Mouse (Mus musculus): ENCODE data around the gene Ptprcap. TPM values are rescaled to one million over a fixed set of nuclear protein-coding genes. Genes with fewer than 3 reads are reported as not detected.

Ptprcap gene
- polyA plus RNA-seq, 1 experiment from 2014 or later = 0.24 TPM

DNA sequence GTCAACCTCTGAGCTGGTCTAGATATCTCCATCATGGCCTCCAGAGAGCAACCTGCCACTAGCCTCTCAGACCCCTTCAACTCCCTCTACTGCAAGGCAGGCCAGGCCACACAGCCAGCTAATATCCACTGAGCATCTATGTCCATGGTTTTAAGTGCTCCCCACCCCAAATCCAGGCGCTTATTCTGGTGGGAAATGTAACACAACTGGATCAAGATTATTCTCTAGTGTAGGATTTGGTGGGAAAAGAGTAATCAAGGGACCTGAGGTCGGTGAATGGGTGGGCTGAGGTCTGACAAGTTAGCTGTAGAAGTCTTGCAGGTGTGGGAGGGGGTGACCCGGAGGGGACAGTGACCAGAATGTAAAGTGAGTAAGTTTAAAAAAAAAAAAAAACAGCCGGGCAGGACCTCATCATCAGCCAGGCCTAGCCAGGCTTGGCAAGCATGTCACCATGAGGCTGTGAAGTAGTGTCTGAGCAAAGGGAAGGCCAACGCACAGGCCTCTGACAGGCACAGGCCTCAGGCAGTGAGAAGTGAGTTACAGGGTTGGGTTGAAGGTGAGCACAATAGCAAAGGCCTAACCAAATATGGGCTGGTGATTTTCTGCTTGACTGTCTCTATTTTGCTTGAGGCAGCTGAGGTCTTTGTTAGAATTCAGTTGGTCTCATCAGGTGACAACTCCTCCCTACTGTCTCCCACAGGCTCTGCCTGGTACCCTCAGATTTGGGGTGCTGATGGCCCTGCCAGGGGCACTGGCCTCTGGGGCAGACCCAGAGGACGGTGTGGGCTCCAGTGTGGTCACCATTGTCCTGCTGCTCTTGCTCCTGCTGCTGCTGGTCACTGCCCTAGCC lies 2.0 kb downstream of the Ptprcap start:
- WGBS = 63% methylated on average over 6 of the region's 6 CpGs
- Histone ChIP-seq H3K36me3 (ENCODE audit: control insufficient read depth, insufficient read depth, low read length) (peaks cover 76% of the 10 kb centered on the region), H3K4me1 (ENCODE audit: control insufficient read depth, insufficient read depth, low read length) (no peaks in the 10 kb centered on the region), H3K4me3 (ENCODE audit: low read depth, low read length) (no peak overlapping the region), H3K4me2 (ENCODE audit: low read length) (no peak overlapping the region), H3K9me3 (replicated peaks; ENCODE audit: control insufficient read depth, low read length) (no peaks in the 10 kb centered on the region), H3K9ac (ENCODE audit: low read length) (no peak overlapping the region), H3K27me3 (replicated peaks; ENCODE audit: control insufficient read depth, insufficient read depth, low read length) (no peaks in the 10 kb centered on the region), H3K27ac (ENCODE audit: low read depth, low read length) (no peak overlapping the region)
- ATAC-seq (no peak), DNase-seq (ENCODE audit: low spot score) (no peak)

- ATAC-seq = no peak
- Histone ChIP-seq H3K9ac (ENCODE audit: low read length) (no peak overlapping the region), H3K4me3 (ENCODE audit: low read depth, low read length) (no peak overlapping the region), H3K4me2 (ENCODE audit: low read length) (no peak overlapping the region), H3K27ac (ENCODE audit: low read depth, low read length) (no peak overlapping the region), H3K4me1 (ENCODE audit: control insufficient read depth, insufficient read depth, low read length) (no peaks in the 10 kb centered on the region), H3K9me3 (replicated peaks; ENCODE audit: control insufficient read depth, low read length) (no peaks in the 10 kb centered on the region), H3K27me3 (replicated peaks; ENCODE audit: control insufficient read depth, insufficient read depth, low read length) (no peaks in the 10 kb centered on the region), H3K36me3 (ENCODE audit: control insufficient read depth, insufficient read depth, low read length) (peaks cover 75% of the 10 kb centered on the region)
- no peak for DNase-seq (ENCODE audit: low spot score)
- 72% methylated on average over 20 of the region's 20 CpGs for WGBS
These were observed 2.7 kb downstream of the Ptprcap start for GRCm38 (mm10) chr19:4156073-4156579.

GRCm38 (mm10) chr19:4156771-4157170 lies 3.4 kb downstream of the Ptprcap start:
- Histone ChIP-seq H3K4me3 (ENCODE audit: low read depth, low read length) (no peak overlapping the region), H3K27me3 (replicated peaks; ENCODE audit: control insufficient read depth, insufficient read depth, low read length) (no peaks in the 10 kb centered on the region), H3K27ac (ENCODE audit: low read depth, low read length) (no peak overlapping the region), H3K4me2 (ENCODE audit: low read length) (no peak overlapping the region), H3K4me1 (ENCODE audit: control insufficient read depth, insufficient read depth, low read length) (no peaks in the 10 kb centered on the region), H3K9me3 (replicated peaks; ENCODE audit: control insufficient read depth, low read length) (no peaks in the 10 kb centered on the region), H3K36me3 (ENCODE audit: control insufficient read depth, insufficient read depth, low read length) (peaks cover 74% of the 10 kb centered on the region), H3K9ac (ENCODE audit: low read length) (no peak overlapping the region)
- DNase-seq (ENCODE audit: low spot score) (no peak), ATAC-seq (no peak)
- WGBS = 88% methylated on average over 12 of the region's 12 CpGs

- WGBS = 95% methylated on average over 8 of the region's 8 CpGs
- H3K36me3 ChIP-seq (ENCODE audit: control insufficient read depth, insufficient read depth, low read length) = peaks cover 56% of the 10 kb centered on the region
These were observed 5.6 kb downstream of the Ptprcap start for GRCm38 (mm10) chr19:4159049-4159448.

GRCm38 (mm10) chr19:4162646-4163542 lies 9.5 kb downstream of the Ptprcap start, which contains the start of gene Rps6kb2:
TSS of gene Rps6kb2 (minus strand) at chr19:4163354.
- H3K27me3 ChIP-seq (replicated peaks; ENCODE audit: control insufficient read depth, insufficient read depth, low read length) = no peaks in the 10 kb centered on the region
- H3K4me3 ChIP-seq (ENCODE audit: low read depth, low read length) = peak within 1 kb of the TSS; percentile 68
- peak within 1 kb of the TSS; percentile 80 for H3K27ac ChIP-seq (ENCODE audit: low read depth, low read length)
- WGBS = 6% methylated on average over 42 of the region's 42 CpGs
- H3K36me3 ChIP-seq (ENCODE audit: control insufficient read depth, insufficient read depth, low read length) = peaks cover 31% of the 10 kb centered on the region
- H3K9ac ChIP-seq (ENCODE audit: low read length) = peak within 1 kb of the TSS; percentile 74
- DNase-seq (ENCODE audit: low spot score) = peak; percentile 99
- peak; percentile 95 for ATAC-seq
- H3K4me2 ChIP-seq (ENCODE audit: low read length) = peak within 1 kb of the TSS; percentile 97
- peaks cover 10% of the 10 kb centered on the region for H3K4me1 ChIP-seq (ENCODE audit: control insufficient read depth, insufficient read depth, low read length)
- no peaks in the 10 kb centered on the region for H3K9me3 ChIP-seq (replicated peaks; ENCODE audit: control insufficient read depth, low read length)

More at GRCm38 (mm10) chr19:4159049-4159448, 5.6 kb downstream of the Ptprcap start:
- no peak overlapping the region for H3K4me3 ChIP-seq (ENCODE audit: low read depth, low read length)
- H3K27me3 ChIP-seq (replicated peaks; ENCODE audit: control insufficient read depth, insufficient read depth, low read length) = no peaks in the 10 kb centered on the region
- no peak overlapping the region for H3K4me2 ChIP-seq (ENCODE audit: low read length)
- no peaks in the 10 kb centered on the region for H3K9me3 ChIP-seq (replicated peaks; ENCODE audit: control insufficient read depth, low read length)
- no peak overlapping the region for H3K9ac ChIP-seq (ENCODE audit: low read length)
- peaks cover 10% of the 10 kb centered on the region for H3K4me1 ChIP-seq (ENCODE audit: control insufficient read depth, insufficient read depth, low read length)
- no peak for ATAC-seq
- DNase-seq (ENCODE audit: low spot score) = no peak
- H3K27ac ChIP-seq (ENCODE audit: low read depth, low read length) = no peak overlapping the region

DNA sequence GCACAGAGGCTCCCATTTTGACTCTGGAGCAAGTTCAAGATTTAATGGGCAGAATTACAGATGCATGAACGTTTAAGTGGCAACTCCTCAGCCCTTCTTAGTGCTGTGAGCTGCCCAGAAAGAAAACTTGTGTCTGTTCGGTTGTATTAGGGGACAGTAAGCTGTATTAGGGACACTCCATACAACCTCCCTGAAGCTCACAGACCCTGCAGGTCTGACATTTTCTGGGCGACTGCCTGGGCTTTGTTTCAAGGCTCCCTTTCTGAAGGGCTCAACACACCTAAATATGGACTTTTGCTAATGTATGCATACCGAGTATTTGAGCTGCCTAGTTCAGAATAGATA lies 10.1 kb downstream of the Ptprcap start:
- Histone ChIP-seq H3K27me3 (replicated peaks; ENCODE audit: control insufficient read depth, insufficient read depth, low read length) (no peaks in the 10 kb centered on the region), H3K4me1 (ENCODE audit: control insufficient read depth, insufficient read depth, low read length) (peaks cover 10% of the 10 kb centered on the region), H3K4me2 (ENCODE audit: low read length) (peak overlapping the region; percentile 97), H3K4me3 (ENCODE audit: low read depth, low read length) (peak overlapping the region; percentile 68), H3K9ac (ENCODE audit: low read length) (peak overlapping the region; percentile 74), H3K36me3 (ENCODE audit: control insufficient read depth, insufficient read depth, low read length) (peaks cover 25% of the 10 kb centered on the region), H3K27ac (ENCODE audit: low read depth, low read length) (peak overlapping the region; percentile 80), H3K9me3 (replicated peaks; ENCODE audit: control insufficient read depth, low read length) (no peaks in the 10 kb centered on the region)
- WGBS = 31% methylated on average over 4 of the region's 4 CpGs
- DNase-seq (ENCODE audit: low spot score) (no peak), ATAC-seq (peak; percentile 30; the same call in 1 of the 2 replicates)

- DNase-seq (ENCODE audit: low spot score) = no peak
- Histone ChIP-seq H3K36me3 (ENCODE audit: control insufficient read depth, insufficient read depth, low read length) (peaks cover 19% of the 10 kb centered on the region), H3K27me3 (replicated peaks; ENCODE audit: control insufficient read depth, insufficient read depth, low read length) (no peaks in the 10 kb centered on the region), H3K9me3 (replicated peaks; ENCODE audit: control insufficient read depth, low read length) (no peaks in the 10 kb centered on the region), H3K4me2 (ENCODE audit: low read length) (no peak overlapping the region), H3K4me3 (ENCODE audit: low read depth, low read length) (no peak overlapping the region), H3K9ac (ENCODE audit: low read length) (no peak overlapping the region), H3K4me1 (ENCODE audit: control insufficient read depth, insufficient read depth, low read length) (peaks cover 10% of the 10 kb centered on the region), H3K27ac (ENCODE audit: low read depth, low read length) (no peak overlapping the region)
- WGBS = 81% methylated on average over 3 of the region's 3 CpGs
- ATAC-seq = no peak
These were observed 10.7 kb downstream of the Ptprcap start for GRCm38 (mm10) chr19:4164100-4164499.

- Histone ChIP-seq H3K9me3 (replicated peaks; ENCODE audit: control insufficient read depth, low read length) (no peaks in the 10 kb centered on the region), H3K4me2 (ENCODE audit: low read length) (no peak overlapping the region), H3K27ac (ENCODE audit: low read depth, low read length) (no peak overlapping the region), H3K27me3 (replicated peaks; ENCODE audit: control insufficient read depth, insufficient read depth, low read length) (no peaks in the 10 kb centered on the region), H3K9ac (ENCODE audit: low read length) (no peak overlapping the region), H3K36me3 (ENCODE audit: control insufficient read depth, insufficient read depth, low read length) (peaks cover 14% of the 10 kb centered on the region), H3K4me1 (ENCODE audit: control insufficient read depth, insufficient read depth, low read length) (peaks cover 10% of the 10 kb centered on the region), H3K4me3 (ENCODE audit: low read depth, low read length) (no peak overlapping the region)
- no peak for DNase-seq (ENCODE audit: low spot score)
- ATAC-seq = no peak
- 85% methylated on average over 2 of the region's 2 CpGs for WGBS
These were observed 11.3 kb downstream of the Ptprcap start for GRCm38 (mm10) chr19:4164721-4165120.
